Mouse (Mus musculus) kidney, adult 10 weeks (tissue): ENCODE data around the gene Gm49387. TPM values are rescaled to one million over a fixed set of nuclear protein-coding genes. Genes with fewer than 3 reads are reported as not detected.

Experiments used
- polyA plus RNA-seq: library from polyadenylated mRNA; stranded (reverse); fragments of 350-450 nt; fragmentation: Illumina TruSeq; extraction: RNeasy Lipid Tissue Mini Kit (QIAGEN cat#74804); gene quantifications from one replicate; pipeline ENCODE4 v1.2.3, GENCODE M21; 2014; ENCODE audit warnings: low read depth, low replicate concordance

The Gm49387 gene
- not detected for polyA plus RNA-seq

DNA sequence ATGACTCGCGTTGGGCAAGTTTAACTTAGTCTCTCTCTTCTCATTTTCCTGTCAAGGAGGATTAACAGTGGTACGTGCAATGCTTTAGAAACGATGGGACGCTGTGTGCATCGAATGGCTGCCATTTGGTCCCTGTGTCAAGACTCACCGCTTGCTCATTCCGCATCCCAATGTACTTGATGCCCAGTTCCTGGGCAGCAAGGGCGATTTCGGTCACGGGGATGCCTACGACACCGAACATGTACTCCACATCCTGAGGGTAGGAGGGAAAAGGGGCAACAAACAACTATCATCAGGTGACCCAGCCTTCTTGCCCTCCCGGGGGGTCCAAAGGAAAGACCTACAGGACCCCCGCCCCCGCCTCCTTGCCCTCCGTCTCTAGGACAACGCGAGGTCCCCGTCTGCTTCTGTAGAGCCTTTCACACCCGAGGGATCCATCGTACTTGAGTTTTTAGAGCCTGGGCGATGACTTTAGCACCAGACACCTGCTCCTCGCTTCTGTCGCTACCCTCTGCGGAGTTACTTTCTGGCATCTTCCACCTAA lies at the start of gene Gm49387:
Gm49387 (minus strand) TSS at position 533 of the 544 bp plus-strand sequence.

DNA sequence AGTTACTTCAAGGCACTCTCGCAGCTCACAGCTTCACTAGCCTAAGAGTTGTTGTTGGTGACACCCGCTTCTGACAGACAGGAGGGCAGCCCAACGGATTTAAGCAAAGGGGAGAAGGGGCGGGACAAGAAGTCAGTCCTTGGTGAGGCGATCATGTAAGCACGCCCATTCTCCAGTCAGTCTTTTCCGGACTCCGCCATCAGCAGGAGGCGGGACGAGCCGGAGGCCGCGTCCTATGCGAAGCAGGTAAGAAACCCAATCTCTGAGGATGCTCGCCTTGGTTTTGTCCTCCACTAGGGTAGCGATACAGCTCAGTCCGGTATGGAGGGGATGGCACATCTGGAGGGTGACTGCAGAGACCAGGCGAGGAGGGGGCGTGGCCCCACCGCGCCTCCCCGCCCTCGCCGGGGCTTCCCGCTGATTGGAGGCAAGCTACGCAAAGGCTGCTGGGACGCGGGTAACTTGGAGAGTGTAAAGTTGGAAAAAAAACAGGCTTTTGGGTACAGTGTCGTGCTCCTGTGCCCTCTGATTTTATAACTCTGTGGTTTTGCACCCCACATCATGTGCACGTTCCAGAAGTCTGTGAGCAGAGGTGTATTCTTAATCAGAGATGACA lies 320 bp upstream of the Gm49387 start, which contains the start of the genes Btd and Hacl1:
Btd (plus strand) TSS at position 139 of the 616 bp plus-strand sequence.
Hacl1 (minus strand) TSS at position 397 of the 616 bp plus-strand sequence.

DNA sequence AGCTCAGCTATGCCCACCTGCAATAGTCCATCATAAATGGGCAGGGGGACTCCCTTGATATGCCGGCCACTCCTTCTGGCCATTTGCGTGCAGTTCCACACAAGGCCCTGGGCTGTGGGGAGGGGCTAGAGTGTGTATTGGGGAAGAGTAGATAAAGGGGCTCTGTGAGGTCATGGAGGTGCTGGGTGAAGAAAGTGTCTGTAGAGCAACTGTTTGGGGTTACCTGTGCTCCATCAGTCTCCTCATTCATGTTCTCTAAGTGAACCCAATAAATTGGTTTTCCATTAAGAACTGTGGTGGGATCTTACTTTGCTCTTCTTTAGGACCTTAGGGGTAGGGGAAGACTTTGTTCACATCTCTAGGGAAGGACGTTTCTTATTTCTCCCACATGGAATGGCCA lies 49.4 kb downstream of the Gm49387 start, which contains the start of gene Colq:
Colq (minus strand) TSS at position 101 of the 400 bp plus-strand sequence.

Other genes with a start within 250 kb of the Gm49387 start
- gene Sh3bp5, start 204.8 kb downstream of the Gm49387 start, polyA plus RNA-seq = 63.8 TPM
- 45.7 TPM for gene Eaf1, start 146.5 kb downstream of the Gm49387 start, polyA plus RNA-seq
- gene Mettl6, start 145.8 kb downstream of the Gm49387 start, polyA plus RNA-seq = 43.3 TPM
- not detected for gene Colq, start 49.5 kb downstream of the Gm49387 start, polyA plus RNA-seq
- 8.1 TPM for gene Btd, start 150 bp upstream of the Gm49387 start, polyA plus RNA-seq
- 130 TPM for gene Hacl1, start 408 bp upstream of the Gm49387 start, polyA plus RNA-seq
- 49.8 TPM for gene Ankrd28, start 189.8 kb upstream of the Gm49387 start, polyA plus RNA-seq